ENCODE assay signal across 8 mouse cellular contexts in the genomic region with DNA sequence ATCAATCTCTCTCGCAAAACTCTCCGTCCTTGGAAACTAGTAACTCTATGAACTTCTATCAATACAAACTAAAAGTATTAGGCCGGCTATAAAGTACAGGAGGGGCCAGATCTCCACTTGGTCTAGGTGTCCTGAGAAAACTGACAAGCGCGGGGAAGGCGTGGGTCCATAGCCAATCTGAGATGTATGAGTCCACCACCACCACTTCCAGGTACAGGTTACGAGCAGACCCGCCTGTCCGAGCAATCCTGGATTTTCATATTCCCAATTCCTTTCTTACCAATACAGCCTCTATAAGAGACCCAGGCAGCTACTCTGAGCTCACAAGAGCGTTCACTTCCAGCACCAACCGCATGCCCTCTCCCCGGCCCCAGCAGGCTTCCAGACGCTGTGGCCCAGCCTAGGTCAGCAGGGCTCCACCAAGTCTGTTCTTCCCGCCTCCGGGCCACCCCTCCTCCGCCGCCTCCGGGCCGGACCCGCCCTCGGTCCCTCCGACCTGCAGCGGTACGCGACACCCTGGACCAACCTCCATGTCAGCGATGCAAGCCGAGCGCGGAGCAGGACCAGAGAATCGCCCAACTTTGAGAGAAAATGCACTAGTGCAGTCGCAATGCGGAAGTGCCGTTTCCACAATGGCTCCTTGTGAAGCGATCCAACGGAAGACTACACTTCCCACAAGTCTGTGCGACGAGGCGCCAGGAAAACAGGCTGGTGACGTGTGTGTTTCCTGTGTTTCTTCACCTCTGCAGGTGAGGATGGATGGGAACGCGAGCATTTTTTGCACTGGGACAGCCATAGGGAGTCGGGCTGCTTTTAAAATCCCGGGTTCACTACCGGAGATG. TPM values are rescaled to one million over a fixed set of nuclear protein-coding genes. Genes with fewer than 3 reads are reported as not detected.
A peak's percentile ranks its signal among the peaks of the same experiment; 100 is the strongest.
DNase-seq lines count a peak whose midpoint lies in the region; ATAC-seq and TF ChIP-seq lines count a peak whose summit lies in the region.

No protein-coding gene starts in this region.

- peak overlapping the region; percentile 84 for H3K27ac ChIP-seq in forebrain, embryonic 16.5 days (ENCODE audit: low read length)
- peak overlapping the region; percentile 94 for H3K27ac ChIP-seq in layer of hippocampus, adult 2 months
- H3K27ac ChIP-seq in lung, embryonic 14.5 days (ENCODE audit: low read depth) = peak overlapping the region; percentile 95
- H3K27ac ChIP-seq in olfactory bulb, adult 2 months (ENCODE audit: insufficient read depth, low read depth, low read length) = peak overlapping the region; percentile 62; the same call in 1 of the 2 replicates
- H3K27ac ChIP-seq in thymus, adult 2 months (ENCODE audit: control insufficient read depth, insufficient read depth, low read length) = peak overlapping the region; percentile 42

- ATAC-seq in G1E (ENCODE audit: extremely low read depth, insufficient number of reproducible peaks, low FRiP score, poor library complexity, severe bottlenecking) = peak; percentile 94
- ATAC-seq in forebrain, embryonic 16.5 days = peak; percentile 100
- ATAC-seq in lung, embryonic 14.5 days (ENCODE audit: insufficient read depth) = peak; percentile 98

- peak overlapping the region; percentile 95 for H3K9ac ChIP-seq in forebrain, embryonic 16.5 days (replicated peaks; ENCODE audit: low read depth, low read length)
- H3K9ac ChIP-seq in lung, embryonic 14.5 days = peak overlapping the region; percentile 88

- WGBS in forebrain, embryonic 16.5 days = under 1% methylated on average over 44 of the region's 44 CpGs
- WGBS in lung, embryonic 14.5 days = under 1% methylated on average over 44 of the region's 44 CpGs
- WGBS in olfactory bulb, adult 2 months = under 1% methylated on average over 44 of the region's 44 CpGs
- WGBS in thymus, adult 2 months = under 1% methylated on average over 44 of the region's 44 CpGs

- H3K4me1 ChIP-seq in G1E (ENCODE audit: insufficient read depth, low read depth, low read length) = peaks cover 22% of the 10 kb centered on the region
- H3K4me1 ChIP-seq in forebrain, embryonic 16.5 days (replicated peaks; ENCODE audit: control insufficient read depth, insufficient read depth, low read length) = peaks cover 14% of the 10 kb centered on the region
- no peaks in the 10 kb centered on the region for H3K4me1 ChIP-seq in lung, embryonic 14.5 days (ENCODE audit: insufficient read depth)
- no peaks in the 10 kb centered on the region for H3K4me1 ChIP-seq in olfactory bulb, adult 2 months (ENCODE audit: control insufficient read depth, insufficient read depth, low read length)
- peaks cover 6% of the 10 kb centered on the region for H3K4me1 ChIP-seq in thymus, adult 2 months (replicated peaks; ENCODE audit: control insufficient read depth, insufficient read depth, low read length)

- no peaks in the 10 kb centered on the region for H3K27me3 ChIP-seq in G1E (ENCODE audit: insufficient read depth, low read length)
- no peaks in the 10 kb centered on the region for H3K27me3 ChIP-seq in forebrain, embryonic 16.5 days (replicated peaks; ENCODE audit: control insufficient read depth, insufficient read depth, low read length)
- H3K27me3 ChIP-seq in lung, embryonic 14.5 days (ENCODE audit: insufficient read depth, low read length) = no peaks in the 10 kb centered on the region
- H3K27me3 ChIP-seq in thymus, adult 2 months (ENCODE audit: control insufficient read depth, insufficient read depth, low read length) = no peaks in the 10 kb centered on the region

- peak overlapping the region; percentile 92 for H3K4me3 ChIP-seq in G1E (ENCODE audit: low read depth, low read length)
- peak overlapping the region; percentile 92 for H3K4me3 ChIP-seq in forebrain, embryonic 16.5 days (replicated peaks; ENCODE audit: low read length)
- peak overlapping the region; percentile 99 for H3K4me3 ChIP-seq in layer of hippocampus, adult 2 months
- peak overlapping the region; percentile 87 for H3K4me3 ChIP-seq in lung, embryonic 14.5 days (ENCODE audit: low read depth, low read length)
- peak overlapping the region; percentile 91 for H3K4me3 ChIP-seq in olfactory bulb, adult 2 months (ENCODE audit: insufficient read depth, low read depth, low read length)
- peak overlapping the region; percentile 84 for H3K4me3 ChIP-seq in thymus, adult 2 months (ENCODE audit: control insufficient read depth, insufficient read depth, low read length)

- no peaks in the 10 kb centered on the region for H3K9me3 ChIP-seq in G1E (replicated peaks)
- no peaks in the 10 kb centered on the region for H3K9me3 ChIP-seq in forebrain, embryonic 16.5 days (ENCODE audit: control insufficient read depth, low read length)
- no peaks in the 10 kb centered on the region for H3K9me3 ChIP-seq in lung, embryonic 14.5 days (ENCODE audit: low read depth, low read length)

- H3K36me3 ChIP-seq in G1E (replicated peaks) = peaks cover 16% of the 10 kb centered on the region
- H3K36me3 ChIP-seq in forebrain, embryonic 16.5 days (ENCODE audit: control insufficient read depth, insufficient read depth) = no peaks in the 10 kb centered on the region
- no peaks in the 10 kb centered on the region for H3K36me3 ChIP-seq in lung, embryonic 14.5 days (ENCODE audit: insufficient read depth)
- H3K36me3 ChIP-seq in thymus, adult 2 months (ENCODE audit: control insufficient read depth, insufficient read depth, low read length) = no peaks in the 10 kb centered on the region

- peak overlapping the region; percentile 85 for H3K4me2 ChIP-seq in forebrain, embryonic 16.5 days (ENCODE audit: low read length)
- H3K4me2 ChIP-seq in lung, embryonic 14.5 days = peak overlapping the region; percentile 79

- 0 out of 2 replicates have a peak, but pooled peaks have one; percentile 50 for TF ChIP-seq POLR2A in olfactory bulb, adult 2 months (IDR thresholded peaks at IDR 0.05; ENCODE audit: insufficient read depth, low read depth, low read length)
- TF ChIP-seq POLR2A in thymus, adult 2 months (IDR thresholded peaks at IDR 0.05; ENCODE audit: control insufficient read depth, extremely low read depth, insufficient read depth, low read length, poor library complexity) = peak; percentile 70; the same call in 1 of the 2 replicates

- no peak for TF ChIP-seq CTCF in G1E (IDR thresholded peaks at IDR 0.05; ENCODE audit: low read depth, low read length)
- TF ChIP-seq CTCF in layer of hippocampus, adult 2 months (conservative IDR thresholded peaks at IDR 0.05) = no peak; the same call in 1 of the 2 replicates
- no peak for TF ChIP-seq CTCF in lung, embryonic 14.5 days (IDR thresholded peaks at IDR 0.05; ENCODE audit: low read depth)
- no peak for TF ChIP-seq CTCF in olfactory bulb, adult 2 months (IDR thresholded peaks at IDR 0.05; ENCODE audit: insufficient read depth, low read depth, low read length)
- 0 out of 2 replicates have a peak, but pooled peaks have one; percentile 14 for TF ChIP-seq CTCF in thymus, adult 2 months (IDR thresholded peaks at IDR 0.05; ENCODE audit: borderline replicate concordance, control insufficient read depth, extremely low read depth, insufficient read depth, low read length, poor library complexity)

- peak; percentile 69 for DNase-seq in G1E (ENCODE audit: low spot score)
- DNase-seq in cerebellum, adult 18-20 months = peak; percentile 89 to 97
- peak; percentile 80 to 88 for DNase-seq in heart, postnatal 36 days
- peak; percentile 83 to 93 for DNase-seq in layer of hippocampus, adult 2 months (ENCODE audit: low spot score in 2 of 2)
- peak; percentile 94 for DNase-seq in lung, embryonic 14.5 days
- DNase-seq in thymus, adult 2 months = peak; percentile 88

- intact Hi-C loops in heart, postnatal 36 days (cut with DNase I) = loop anchor here (2.0 to 5.0 kb wide), 6 partner anchors 26 to 192 kb away; a partner anchor contains a TSS

RNA-seq across cellular contexts. Expression of a gene that starts 0.9 kb away (rescaled TPM):
- 16.6 and 18.4 TPM in 2 replicates for total RNA-seq in G1E (2014; fragmentation: Nextera tagmentation)
- total RNA-seq in G1E (2017) = 14.6 and 15.8 TPM in 2 replicates
- 0.25 and 0.28 TPM in 2 replicates for polyA plus RNA-seq in G1E (2012)
- 16.7 and 19.6 TPM in 2 replicates for polyA plus RNA-seq in forebrain, embryonic 16.5 days (2015; fragmentation: Nextera tagmentation; extraction: Ambion mirVana)
- 1 to 10 TPM; 3.5 to 4.1 TPM for total RNA-seq in heart, postnatal 36 days (2021)
- 10 to 100 TPM in 1 of 2 experiments, 1 to 10 TPM in 1; 8.5 to 10.8 TPM for total RNA-seq in layer of hippocampus, adult 2 months (2021)
- polyA plus RNA-seq in lung, embryonic 14.5 days (2014; fragmentation: Nextera tagmentation; extraction: Ambion mirVana) = 16.0 and 16.5 TPM in 2 replicates
- polyA plus RNA-seq in olfactory bulb, adult 2 months (2012; ENCODE audit: insufficient read depth, insufficient read length, low replicate concordance, missing spikeins) = not detected in 2 replicates
- polyA plus RNA-seq in thymus, adult 2 months (2012; rRNA removed) = 7.0 and 8.6 TPM in 2 replicates

RNA-seq across cellular contexts. Expression of a gene that starts 26.7 kb away (rescaled TPM):
- total RNA-seq in G1E (2014; fragmentation: Nextera tagmentation) (35.0 and 43.3 TPM in 2 replicates), G1E (2017) (31.5 and 32.8 TPM in 2 replicates)
- 0.86 and 1.3 TPM in 2 replicates for polyA plus RNA-seq in G1E (2012)
- 42.4 and 45.3 TPM in 2 replicates for polyA plus RNA-seq in forebrain, embryonic 16.5 days (2015; fragmentation: Nextera tagmentation; extraction: Ambion mirVana)
- 1 to 10 TPM; 7.1 TPM for total RNA-seq in heart, postnatal 36 days (2021)
- total RNA-seq in layer of hippocampus, adult 2 months (2021) = 10 to 100 TPM; 19.8 to 23.4 TPM
- 20.5 and 24.3 TPM in 2 replicates for polyA plus RNA-seq in lung, embryonic 14.5 days (2014; fragmentation: Nextera tagmentation; extraction: Ambion mirVana)
- polyA plus RNA-seq in olfactory bulb, adult 2 months (2012; ENCODE audit: insufficient read depth, insufficient read length, low replicate concordance, missing spikeins) = not detected in 2 replicates
- 31.2 and 43.7 TPM in 2 replicates for polyA plus RNA-seq in thymus, adult 2 months (2012; rRNA removed)

RNA-seq across cellular contexts. Expression of a gene that starts 26.8 kb away (rescaled TPM):
- total RNA-seq in G1E (2014; fragmentation: Nextera tagmentation) (3.2 and 4.3 TPM in 2 replicates), G1E (2017) (0.55 TPM in 1 of 2 replicates, not detected in the other)
- polyA plus RNA-seq in G1E (2012) = not detected in 2 replicates
- not detected in 2 replicates for polyA plus RNA-seq in forebrain, embryonic 16.5 days (2015; fragmentation: Nextera tagmentation; extraction: Ambion mirVana)
- not detected for total RNA-seq in heart, postnatal 36 days (2021)
- 1 to 10 TPM in 1 of 2 experiments, not detected in 1; 1.5 TPM for total RNA-seq in layer of hippocampus, adult 2 months (2021)
- 0.30 TPM in 1 of 2 replicates, not detected in the other for polyA plus RNA-seq in lung, embryonic 14.5 days (2014; fragmentation: Nextera tagmentation; extraction: Ambion mirVana)
- not detected in 2 replicates for polyA plus RNA-seq in olfactory bulb, adult 2 months (2012; ENCODE audit: insufficient read depth, insufficient read length, low replicate concordance, missing spikeins)
- polyA plus RNA-seq in thymus, adult 2 months (2012; rRNA removed) = not detected in 2 replicates

RNA-seq across cellular contexts. Expression of a gene that starts 52.4 kb away (rescaled TPM):
- total RNA-seq in G1E (2014; fragmentation: Nextera tagmentation) (18.7 and 26.3 TPM in 2 replicates), G1E (2017) (13.6 and 14.2 TPM in 2 replicates)
- 0.40 and 0.80 TPM in 2 replicates for polyA plus RNA-seq in G1E (2012)
- polyA plus RNA-seq in forebrain, embryonic 16.5 days (2015; fragmentation: Nextera tagmentation; extraction: Ambion mirVana) = 13.9 and 14.8 TPM in 2 replicates
- 1 to 10 TPM; 3.5 to 4.7 TPM for total RNA-seq in heart, postnatal 36 days (2021)
- 1 to 10 TPM; 9.2 to 9.3 TPM for total RNA-seq in layer of hippocampus, adult 2 months (2021)
- 12.7 and 13.1 TPM in 2 replicates for polyA plus RNA-seq in lung, embryonic 14.5 days (2014; fragmentation: Nextera tagmentation; extraction: Ambion mirVana)
- polyA plus RNA-seq in olfactory bulb, adult 2 months (2012; ENCODE audit: insufficient read depth, insufficient read length, low replicate concordance, missing spikeins) = not detected in 2 replicates
- polyA plus RNA-seq in thymus, adult 2 months (2012; rRNA removed) = 1.2 and 1.7 TPM in 2 replicates

RNA-seq across cellular contexts. Expression of a gene that starts 56.8 kb away (rescaled TPM):
- 21.3 and 21.7 TPM in 2 replicates for total RNA-seq in G1E (2014; fragmentation: Nextera tagmentation)
- 25.6 and 26.0 TPM in 2 replicates for total RNA-seq in G1E (2017)
- 0.40 and 0.65 TPM in 2 replicates for polyA plus RNA-seq in G1E (2012)
- polyA plus RNA-seq in forebrain, embryonic 16.5 days (2015; fragmentation: Nextera tagmentation; extraction: Ambion mirVana) = 6.3 and 7.6 TPM in 2 replicates
- 1 to 10 TPM; 3.8 to 5.2 TPM for total RNA-seq in heart, postnatal 36 days (2021)
- total RNA-seq in layer of hippocampus, adult 2 months (2021) = 10 to 100 TPM in 1 of 2 experiments, 1 to 10 TPM in 1; 9.1 to 10.2 TPM
- 4.4 and 4.7 TPM in 2 replicates for polyA plus RNA-seq in lung, embryonic 14.5 days (2014; fragmentation: Nextera tagmentation; extraction: Ambion mirVana)
- not detected in 2 replicates for polyA plus RNA-seq in olfactory bulb, adult 2 months (2012; ENCODE audit: insufficient read depth, insufficient read length, low replicate concordance, missing spikeins)
- 1.1 and 1.2 TPM in 2 replicates for polyA plus RNA-seq in thymus, adult 2 months (2012; rRNA removed)

Comparison
In these comparisons a context has a peak if more than half of its experiments do, and no peak if none do; other contexts are left out.
1. Peak in every context shown above with its lines: DNase-seq, ATAC-seq, H3K4me3 ChIP-seq and H3K27ac ChIP-seq.
2. H3K27ac ChIP-seq: peak in every context shown above with its lines; median percentile 95 in lung, embryonic 14.5 days; 94 in layer of hippocampus, adult 2 months; 84 in forebrain, embryonic 16.5 days; 62 in olfactory bulb, adult 2 months; 42 in thymus, adult 2 months.